Mouse (Mus musculus) ES-E14 (cell line): ENCODE data around the gene Cysrt1.

Source experiments
- CHD2 ChIP-seq: IDR thresholded peaks from 2 replicates; pipeline ENCODE4 v1.6.1; 2014; ENCODE audit warnings: mild to moderate bottlenecking, low read depth, low read length, inconsistent platforms
- HCFC1 ChIP-seq: IDR thresholded peaks from 2 replicates; pipeline ENCODE4 v1.6.1; 2012; ENCODE audit warnings: low read length, inconsistent platforms, borderline replicate concordance; ENCODE audit not compliant: insufficient read depth
- MAFK ChIP-seq: IDR thresholded peaks from 2 replicates; pipeline ENCODE4 v1.6.1; 2014; ENCODE audit warnings: mild to moderate bottlenecking, low read depth, low read length, inconsistent platforms; ENCODE audit not compliant: insufficient read depth
- ZC3H11A ChIP-seq: IDR thresholded peaks from 2 replicates; pipeline ENCODE4 v1.6.1; 2012; ENCODE audit warnings: low read depth, mild to moderate bottlenecking, inconsistent platforms, low read length, borderline replicate concordance
- ZNF384 ChIP-seq: IDR thresholded peaks from 2 replicates; pipeline ENCODE4 v1.6.1; 2012; ENCODE audit warnings: low read depth, low read length, inconsistent platforms

- TF ChIP-seq ZC3H11A (no peak), CHD2 (no peak), HCFC1 (no peak), ZNF384 (no peak), MAFK (no peak)
Observed at GRCm38 (mm10) chr2:25273010-25273409, 30.8 kb upstream of the Cysrt1 start.
